Mouse (Mus musculus): ENCODE measurements around the gene Prdm11. TPM values are rescaled to one million over a fixed set of nuclear protein-coding genes. Genes with fewer than 3 reads are reported as not detected.

The Prdm11 gene
- total and polyA plus RNA-seq, 2 experiments from 2014 or later: 3.5 to 14.9 TPM

- Histone ChIP-seq H3K4me3 (ENCODE audit: low read length) (peak overlapping the region; percentile 53), H3K27me3 (ENCODE audit: insufficient read depth, low read length) (no peaks in the 10 kb centered on the region), H3K9ac (replicated peaks; ENCODE audit: low read length) (peak overlapping the region; percentile 76), H3K4me1 (ENCODE audit: insufficient read depth, low read length) (peaks cover 14% of the 10 kb centered on the region; the same call in 1 of the 2 replicates), H3K36me3 (ENCODE audit: insufficient read depth, low read length) (no peaks in the 10 kb centered on the region), H3K9me3 (ENCODE audit: low read length) (no peaks in the 10 kb centered on the region), H3K27ac (peak overlapping the region; percentile 70; the same call in 1 of the 2 replicates), H3K4me2 (ENCODE audit: low read depth, low read length) (peak overlapping the region; percentile 98)
- ATAC-seq (peak; percentile 36; the same call in 1 of the 2 replicates), DNase-seq (ENCODE audit: low spot score) (peak; percentile 42)
- 6% methylated on average over 17 of the region's 40 CpGs for WGBS
- TF ChIP-seq CTCF (IDR thresholded peaks at IDR 0.05; ENCODE audit: low read depth): no peak
Observed at GRCm38 (mm10) chr2:93015041-93015440, 30.9 kb downstream of the Prdm11 start.

GRCm38 (mm10) chr2:93014093-93014937 is 31.7 kb downstream of the Prdm11 start:
- H3K27me3 ChIP-seq (ENCODE audit: insufficient read depth, low read length): no peaks in the 10 kb centered on the region
- no peak for TF ChIP-seq CTCF (IDR thresholded peaks at IDR 0.05; ENCODE audit: low read depth)
- peak; percentile 71 for ATAC-seq
- H3K9ac ChIP-seq (replicated peaks; ENCODE audit: low read length): peak overlapping the region; percentile 76
- DNase-seq (ENCODE audit: low spot score): peak; percentile 60
- H3K4me1 ChIP-seq (ENCODE audit: insufficient read depth, low read length): peaks cover 14% of the 10 kb centered on the region; the same call in 1 of the 2 replicates
- no peaks in the 10 kb centered on the region for H3K9me3 ChIP-seq (ENCODE audit: low read length)
- H3K4me2 ChIP-seq (ENCODE audit: low read depth, low read length): peak overlapping the region; percentile 98
- 4% methylated on average over 37 of the region's 50 CpGs for WGBS
- H3K36me3 ChIP-seq (ENCODE audit: insufficient read depth, low read length): peaks cover under 1% of the 10 kb centered on the region; the same call in 1 of the 2 replicates
- H3K4me3 ChIP-seq (ENCODE audit: low read length): peak overlapping the region; percentile 53
- peak overlapping the region; percentile 70 for H3K27ac ChIP-seq

DNA sequence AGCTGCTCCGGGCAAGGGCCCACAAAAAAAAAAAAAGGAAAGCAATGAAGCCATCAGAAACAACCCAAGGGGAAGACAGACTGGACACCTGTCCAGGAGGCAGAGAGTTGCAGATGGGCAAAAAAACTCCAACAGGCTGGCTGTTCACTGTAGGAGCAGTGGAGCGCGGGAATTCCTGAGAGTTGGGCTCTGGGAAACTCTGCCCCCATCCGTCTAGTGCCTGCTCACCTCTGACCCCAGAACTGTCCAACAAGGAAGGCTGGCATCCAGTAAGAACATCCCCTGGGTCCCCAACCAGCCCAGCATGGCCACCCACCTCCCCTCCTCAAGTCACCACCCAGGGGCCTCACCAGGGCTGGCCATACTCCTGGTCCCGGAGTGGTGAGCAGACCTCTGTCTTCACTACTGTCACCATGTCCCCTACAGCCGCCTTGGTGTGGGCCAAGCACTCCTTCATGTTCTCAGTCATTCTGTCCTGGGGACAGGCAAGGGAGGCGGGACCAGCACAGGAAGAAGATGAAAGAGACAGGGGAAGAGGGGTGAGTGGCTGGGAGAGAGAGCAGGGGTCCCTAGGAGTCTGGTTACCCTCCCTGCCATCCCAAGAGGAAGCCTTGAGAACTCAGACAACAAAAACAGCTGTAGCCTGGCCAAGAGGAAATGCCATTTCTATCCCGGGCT is 32.4 kb downstream of the Prdm11 start:
- H3K9me3 ChIP-seq (ENCODE audit: low read length): no peaks in the 10 kb centered on the region
- ATAC-seq (peak; percentile 34), DNase-seq (ENCODE audit: low spot score) (no peak)
- peaks cover 8% of the 10 kb centered on the region; the same call in 1 of the 2 replicates for H3K36me3 ChIP-seq (ENCODE audit: insufficient read depth, low read length)
- TF ChIP-seq CTCF (IDR thresholded peaks at IDR 0.05; ENCODE audit: low read depth): no peak
- H3K27ac ChIP-seq: 0 out of 2 replicates have a peak overlapping the region, but pooled peaks have one; percentile 70
- H3K4me1 ChIP-seq (ENCODE audit: insufficient read depth, low read length): peaks cover 14% of the 10 kb centered on the region; the same call in 1 of the 2 replicates
- no peak overlapping the region for H3K4me3 ChIP-seq (ENCODE audit: low read length)
- no peak overlapping the region for H3K4me2 ChIP-seq (ENCODE audit: low read depth, low read length)
- no peak overlapping the region for H3K9ac ChIP-seq (replicated peaks; ENCODE audit: low read length)
- H3K27me3 ChIP-seq (ENCODE audit: insufficient read depth, low read length): no peaks in the 10 kb centered on the region
- 65% methylated on average over 8 of the region's 8 CpGs for WGBS

GRCm38 (mm10) chr2:93012976-93013375 is 33.0 kb downstream of the Prdm11 start:
- 87% methylated on average over 3 of the region's 3 CpGs for WGBS
- peaks cover 14% of the 10 kb centered on the region; the same call in 1 of the 2 replicates for H3K4me1 ChIP-seq (ENCODE audit: insufficient read depth, low read length)
- H3K27ac ChIP-seq: no peak overlapping the region
- no peak overlapping the region for H3K4me2 ChIP-seq (ENCODE audit: low read depth, low read length)
- DNase-seq (ENCODE audit: low spot score) (no peak), ATAC-seq (no peak)
- TF ChIP-seq CTCF (IDR thresholded peaks at IDR 0.05; ENCODE audit: low read depth): no peak
- no peak overlapping the region for H3K9ac ChIP-seq (replicated peaks; ENCODE audit: low read length)
- no peaks in the 10 kb centered on the region for H3K27me3 ChIP-seq (ENCODE audit: insufficient read depth, low read length)
- peaks cover 9% of the 10 kb centered on the region for H3K36me3 ChIP-seq (ENCODE audit: insufficient read depth, low read length)
- H3K9me3 ChIP-seq (ENCODE audit: low read length): no peaks in the 10 kb centered on the region
- no peak overlapping the region for H3K4me3 ChIP-seq (ENCODE audit: low read length)

DNA sequence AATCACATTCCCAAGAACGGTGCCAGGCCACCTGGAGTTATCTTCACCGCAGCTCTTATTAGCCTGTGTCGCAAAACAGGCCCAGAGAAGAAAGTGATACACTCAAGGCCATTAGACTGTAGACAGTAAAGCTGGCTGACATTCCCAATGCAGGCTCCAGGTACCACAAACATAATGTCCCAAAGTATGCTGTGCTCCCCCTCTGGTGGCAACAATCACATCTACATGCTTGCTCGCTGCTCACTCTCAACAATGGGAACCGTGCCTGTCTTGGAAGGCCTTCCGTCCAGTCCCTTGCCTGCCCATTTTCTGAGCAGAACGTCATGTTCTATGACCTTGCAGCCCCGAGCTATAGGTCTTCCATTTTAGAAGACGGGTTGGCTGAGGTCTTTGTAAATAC is 34.0 kb downstream of the Prdm11 start:
- no peaks in the 10 kb centered on the region for H3K9me3 ChIP-seq (ENCODE audit: low read length)
- H3K4me1 ChIP-seq (ENCODE audit: insufficient read depth, low read length): peaks cover 14% of the 10 kb centered on the region; the same call in 1 of the 2 replicates
- H3K4me2 ChIP-seq (ENCODE audit: low read depth, low read length): no peak overlapping the region
- H3K36me3 ChIP-seq (ENCODE audit: insufficient read depth, low read length): peaks cover 9% of the 10 kb centered on the region
- WGBS: 86% methylated on average over 9 of the region's 9 CpGs
- peak; percentile 46 for TF ChIP-seq CTCF (IDR thresholded peaks at IDR 0.05; ENCODE audit: low read depth)
- H3K27ac ChIP-seq: no peak overlapping the region
- no peak overlapping the region for H3K9ac ChIP-seq (replicated peaks; ENCODE audit: low read length)
- H3K4me3 ChIP-seq (ENCODE audit: low read length): no peak overlapping the region
- no peaks in the 10 kb centered on the region for H3K27me3 ChIP-seq (ENCODE audit: insufficient read depth, low read length)
- DNase-seq (ENCODE audit: low spot score): peak; percentile 13
- ATAC-seq: no peak

- no peak for TF ChIP-seq CTCF (IDR thresholded peaks at IDR 0.05; ENCODE audit: low read depth)
- Histone ChIP-seq H3K4me3 (ENCODE audit: low read length) (no peak overlapping the region), H3K36me3 (ENCODE audit: insufficient read depth, low read length) (peaks cover 9% of the 10 kb centered on the region), H3K9ac (replicated peaks; ENCODE audit: low read length) (no peak overlapping the region), H3K27ac (no peak overlapping the region), H3K9me3 (ENCODE audit: low read length) (no peaks in the 10 kb centered on the region), H3K4me1 (ENCODE audit: insufficient read depth, low read length) (peaks cover 14% of the 10 kb centered on the region; the same call in 1 of the 2 replicates), H3K4me2 (ENCODE audit: low read depth, low read length) (no peak overlapping the region), H3K27me3 (ENCODE audit: insufficient read depth, low read length) (no peaks in the 10 kb centered on the region)
- 93% methylated on average over 5 of the region's 5 CpGs for WGBS
- DNase-seq (ENCODE audit: low spot score) (no peak), ATAC-seq (no peak)
Observed at GRCm38 (mm10) chr2:93011465-93011864, 34.5 kb downstream of the Prdm11 start.

All from hindbrain, postnatal 0 days (tissue).